Mouse (Mus musculus) thymus, postnatal 25 days (tissue): Measurements from ENCODE around the gene Gm13691.
"Not testable (repeated sequence)": the region's sequence is repeated elsewhere in the genome, so short reads cannot be mapped to it uniquely, and the experiment has no call there.

Source experiments
- DNase-seq: peaks from one replicate; pipeline ENCODE4 v3.0.0; 2022

The Gm13691 gene

DNA sequence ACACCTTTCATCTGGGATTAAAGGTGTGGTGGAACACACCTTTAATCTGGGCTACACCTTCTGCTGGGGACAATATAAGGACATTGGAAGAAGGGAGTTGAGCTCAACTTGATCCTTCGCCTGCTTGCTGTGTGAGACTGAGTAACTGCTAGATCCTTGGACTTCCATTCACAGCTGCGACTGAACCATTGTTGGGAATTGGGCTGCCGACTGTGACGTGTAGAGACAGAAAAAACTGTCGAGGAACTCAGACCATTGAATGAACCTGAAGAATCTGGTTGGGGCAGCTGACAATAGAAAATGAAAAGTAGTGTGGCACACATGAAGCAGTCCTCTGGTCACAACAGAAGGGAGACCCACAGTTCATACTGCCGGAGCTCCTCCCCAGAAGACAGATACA lies at the start of gene Gm13691:
Gene Gm13691, plus strand, starts transcription at position 301 of the 400 bp plus-strand sequence.
- not testable (repeated sequence) for DNase-seq

DNA sequence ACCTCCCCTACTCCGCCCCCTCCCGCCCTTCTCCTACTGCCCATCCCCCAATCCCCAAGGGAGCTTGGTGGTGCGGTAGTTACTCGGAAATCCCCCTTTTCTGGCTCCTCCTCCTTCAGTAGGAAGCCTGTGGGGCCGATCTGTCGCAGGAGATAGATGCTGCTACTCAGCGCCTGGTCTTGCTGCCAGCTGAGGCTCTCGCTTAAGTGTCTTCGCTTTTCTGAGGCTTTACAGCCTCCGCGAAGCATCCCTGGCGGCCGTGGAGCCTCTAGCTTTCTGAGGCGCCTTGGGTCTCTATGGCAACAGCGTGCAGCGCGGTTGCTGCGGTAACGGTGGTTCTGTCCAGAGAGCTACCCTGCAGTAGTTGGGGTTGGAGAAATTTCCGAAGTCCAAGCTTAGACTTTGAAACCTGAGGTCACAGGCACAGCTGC lies 49.4 kb upstream of the Gm13691 start, which contains the start of gene Zswim2:
Gene Zswim2, minus strand, starts transcription at position 298 of the 431 bp plus-strand sequence.
- peak; percentile 27 for DNase-seq

DNA sequence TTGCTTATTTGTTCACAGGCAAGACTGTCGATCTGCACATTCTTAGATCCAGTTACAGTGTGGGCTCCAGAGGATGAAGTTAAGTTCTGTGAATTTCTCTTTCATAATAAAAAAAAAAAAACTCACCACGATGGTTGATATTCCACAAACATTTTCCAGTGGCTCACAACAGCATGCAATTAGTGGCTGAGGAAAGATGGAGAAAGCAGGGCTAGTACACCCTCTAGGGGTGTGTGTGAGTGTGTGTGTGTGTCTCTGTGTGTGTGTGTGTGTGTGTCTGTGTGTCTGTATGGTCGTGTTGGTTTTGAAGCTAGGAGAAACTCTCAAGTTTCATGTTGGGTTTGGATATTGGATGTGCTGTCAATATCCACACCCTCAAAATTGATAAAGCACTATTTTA lies 49.0 kb upstream of the Gm13691 start:
- no peak for DNase-seq

DNA sequence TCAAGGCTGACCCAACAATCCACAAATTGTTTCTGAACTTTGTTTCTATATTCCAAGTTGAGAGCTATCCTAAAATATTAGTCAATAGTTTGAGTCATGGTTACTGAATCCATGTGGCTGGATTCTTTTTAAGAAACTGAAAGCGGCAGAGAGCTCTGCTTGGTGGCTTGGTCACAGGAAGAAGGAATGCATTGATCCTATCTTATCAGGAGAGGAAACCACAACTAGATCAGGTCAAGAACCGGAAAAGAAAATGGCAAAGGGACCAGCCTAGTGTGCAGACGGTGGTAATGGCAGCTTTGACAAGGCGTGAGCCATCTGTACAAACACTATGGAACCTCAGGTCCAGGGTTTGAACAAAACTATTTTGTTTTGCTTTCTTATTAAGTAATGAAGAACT lies 48.6 kb upstream of the Gm13691 start:
- no peak for DNase-seq

DNA sequence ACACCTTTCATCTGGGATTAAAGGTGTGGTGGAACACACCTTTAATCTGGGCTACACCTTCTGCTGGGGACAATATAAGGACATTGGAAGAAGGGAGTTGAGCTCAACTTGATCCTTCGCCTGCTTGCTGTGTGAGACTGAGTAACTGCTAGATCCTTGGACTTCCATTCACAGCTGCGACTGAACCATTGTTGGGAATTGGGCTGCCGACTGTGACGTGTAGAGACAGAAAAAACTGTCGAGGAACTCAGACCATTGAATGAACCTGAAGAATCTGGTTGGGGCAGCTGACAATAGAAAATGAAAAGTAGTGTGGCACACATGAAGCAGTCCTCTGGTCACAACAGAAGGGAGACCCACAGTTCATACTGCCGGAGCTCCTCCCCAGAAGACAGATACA lies 35.0 kb upstream of the Gm13691 start, which contains the start of gene Gm13698:
Gene Gm13698, plus strand, starts transcription at position 301 of the 400 bp plus-strand sequence.
- not testable (repeated sequence) for DNase-seq

DNA sequence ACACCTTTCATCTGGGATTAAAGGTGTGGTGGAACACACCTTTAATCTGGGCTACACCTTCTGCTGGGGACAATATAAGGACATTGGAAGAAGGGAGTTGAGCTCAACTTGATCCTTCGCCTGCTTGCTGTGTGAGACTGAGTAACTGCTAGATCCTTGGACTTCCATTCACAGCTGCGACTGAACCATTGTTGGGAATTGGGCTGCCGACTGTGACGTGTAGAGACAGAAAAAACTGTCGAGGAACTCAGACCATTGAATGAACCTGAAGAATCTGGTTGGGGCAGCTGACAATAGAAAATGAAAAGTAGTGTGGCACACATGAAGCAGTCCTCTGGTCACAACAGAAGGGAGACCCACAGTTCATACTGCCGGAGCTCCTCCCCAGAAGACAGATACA lies 29.1 kb upstream of the Gm13691 start, which contains the start of gene Gm13693:
Gene Gm13693, plus strand, starts transcription at position 301 of the 400 bp plus-strand sequence.
- DNase-seq, result not testable (repeated sequence)

- DNase-seq, result not testable (repeated sequence)
Observed at GRCm38 (mm10) chr2:83967013-83967412, 23.3 kb upstream of the Gm13691 start, which contains the start of gene Gm13695. TSS of gene Gm13695 (plus strand) at chr2:83967313.

GRCm38 (mm10) chr2:83972823-83973222 lies 17.5 kb upstream of the Gm13691 start, which contains the start of gene Gm13696:
TSS of gene Gm13696 (plus strand) at chr2:83973123.
- not testable (repeated sequence) for DNase-seq

GRCm38 (mm10) chr2:83978633-83979032 lies 11.7 kb upstream of the Gm13691 start, which contains the start of gene Gm13694:
TSS of gene Gm13694 (plus strand) at chr2:83978933.
- DNase-seq, result not testable (repeated sequence)

DNA sequence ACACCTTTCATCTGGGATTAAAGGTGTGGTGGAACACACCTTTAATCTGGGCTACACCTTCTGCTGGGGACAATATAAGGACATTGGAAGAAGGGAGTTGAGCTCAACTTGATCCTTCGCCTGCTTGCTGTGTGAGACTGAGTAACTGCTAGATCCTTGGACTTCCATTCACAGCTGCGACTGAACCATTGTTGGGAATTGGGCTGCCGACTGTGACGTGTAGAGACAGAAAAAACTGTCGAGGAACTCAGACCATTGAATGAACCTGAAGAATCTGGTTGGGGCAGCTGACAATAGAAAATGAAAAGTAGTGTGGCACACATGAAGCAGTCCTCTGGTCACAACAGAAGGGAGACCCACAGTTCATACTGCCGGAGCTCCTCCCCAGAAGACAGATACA lies 5.9 kb upstream of the Gm13691 start, which contains the start of gene Gm13697:
Gene Gm13697, plus strand, starts transcription at position 301 of the 400 bp plus-strand sequence.
- not testable (repeated sequence) for DNase-seq

GRCm38 (mm10) chr2:83993639-83994255 lies 3.4 kb downstream of the Gm13691 start:
- peak; percentile 66 for DNase-seq

GRCm38 (mm10) chr2:83994526-83994925 lies 4.2 kb downstream of the Gm13691 start:
- peak; percentile 57 for DNase-seq

DNA sequence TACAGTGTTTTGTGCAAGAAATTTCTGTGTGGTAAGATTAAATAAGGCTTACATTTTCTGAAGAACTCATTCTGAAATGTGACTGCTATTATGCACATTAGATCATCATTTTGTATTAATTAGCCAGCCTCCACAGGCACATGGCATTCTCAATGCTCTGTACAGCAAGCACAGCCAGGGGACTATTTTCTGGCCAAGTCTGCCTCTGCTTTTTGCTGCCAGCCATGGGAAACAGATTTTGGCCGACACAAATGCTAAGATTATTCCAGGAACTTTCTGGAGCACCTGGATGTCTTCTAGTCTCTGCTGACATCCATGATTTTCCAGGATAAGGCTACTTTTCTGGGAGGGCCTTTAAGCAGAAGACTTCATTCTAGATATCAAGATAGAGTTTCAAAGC lies 18.6 kb downstream of the Gm13691 start:
- DNase-seq, result no peak

GRCm38 (mm10) chr2:84009818-84010217 lies 19.5 kb downstream of the Gm13691 start:
- no peak for DNase-seq

DNA sequence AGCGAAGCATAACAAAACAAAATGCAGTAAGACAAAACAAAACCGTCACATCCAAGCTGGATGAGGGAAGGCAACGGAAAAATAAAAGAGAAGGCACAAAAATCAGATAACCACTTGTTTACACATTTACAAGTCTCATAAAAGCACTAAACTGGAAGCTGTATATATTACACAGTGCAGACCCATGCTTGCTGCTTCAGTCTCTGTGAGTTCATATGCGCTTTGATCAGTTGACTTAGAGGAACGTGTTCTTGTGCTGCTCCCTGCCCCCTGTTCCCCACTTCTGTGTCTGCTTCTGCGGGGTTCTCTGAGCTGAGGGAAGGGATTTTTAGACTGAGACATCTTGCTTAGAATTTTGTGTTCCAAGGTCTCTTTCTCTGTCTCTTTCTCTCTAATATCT lies 24.2 kb downstream of the Gm13691 start:
- no peak for DNase-seq

DNA sequence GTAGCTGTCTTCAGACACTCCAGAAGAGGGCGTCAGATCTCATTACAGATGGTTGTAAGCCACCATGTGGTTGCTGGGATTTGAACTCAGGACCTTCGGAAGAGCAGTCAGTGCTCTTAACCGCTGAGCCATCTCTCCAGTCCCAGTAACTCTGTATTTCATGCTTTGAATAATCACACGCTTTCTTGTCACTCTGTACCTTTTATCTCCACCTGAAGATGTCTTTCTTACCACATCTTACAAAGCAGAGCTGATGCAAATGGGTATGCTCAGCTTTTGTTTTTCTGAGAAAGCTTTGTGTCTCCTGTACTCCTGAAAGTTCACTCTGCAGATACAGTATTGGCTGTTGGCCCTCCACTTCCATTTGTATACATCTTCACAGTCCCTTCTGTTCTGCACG lies 25.9 kb downstream of the Gm13691 start:
- DNase-seq, result peak; percentile 38

- DNase-seq, result no peak
Observed at GRCm38 (mm10) chr2:84018330-84018729, 28.0 kb downstream of the Gm13691 start.

DNA sequence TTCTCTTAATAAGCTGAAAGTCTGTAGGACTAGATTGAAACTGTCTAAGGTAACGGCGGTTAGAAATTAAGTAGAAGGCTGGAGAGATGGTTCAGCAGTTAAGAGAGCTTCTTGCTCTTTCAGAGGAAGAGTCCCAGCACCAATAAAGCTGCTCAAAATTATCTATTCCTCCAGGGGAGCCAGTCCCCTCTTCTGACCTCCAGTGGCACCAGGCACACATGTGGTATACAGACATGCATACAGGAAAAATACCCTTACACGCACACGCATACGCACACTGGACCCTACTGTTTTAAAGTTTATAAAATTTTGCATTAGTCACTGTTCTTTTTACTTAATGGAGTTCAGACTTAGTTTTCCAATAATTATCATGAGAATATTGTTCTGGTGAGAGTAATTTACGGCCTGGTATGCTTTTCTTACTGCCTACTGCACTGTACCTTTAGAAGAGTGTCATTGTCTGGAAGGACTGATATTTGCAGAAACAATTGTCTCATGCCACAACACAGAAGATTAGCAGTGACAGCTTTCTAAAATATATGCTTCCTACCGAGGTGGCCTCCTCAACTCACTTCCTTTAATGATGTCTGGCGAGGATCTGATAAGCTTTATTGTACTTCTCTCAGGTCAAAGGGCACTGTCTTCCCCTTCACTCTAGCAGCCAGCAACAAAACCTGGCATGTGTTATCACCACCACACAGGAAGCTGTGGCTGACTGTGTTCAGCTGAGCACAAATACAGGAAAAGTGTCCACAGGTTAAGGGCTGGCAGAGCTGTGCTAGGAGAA lies 29.4 kb downstream of the Gm13691 start:
- DNase-seq, result peak; percentile 37

GRCm38 (mm10) chr2:84021930-84022329 lies 31.6 kb downstream of the Gm13691 start:
- DNase-seq, result no peak

DNA sequence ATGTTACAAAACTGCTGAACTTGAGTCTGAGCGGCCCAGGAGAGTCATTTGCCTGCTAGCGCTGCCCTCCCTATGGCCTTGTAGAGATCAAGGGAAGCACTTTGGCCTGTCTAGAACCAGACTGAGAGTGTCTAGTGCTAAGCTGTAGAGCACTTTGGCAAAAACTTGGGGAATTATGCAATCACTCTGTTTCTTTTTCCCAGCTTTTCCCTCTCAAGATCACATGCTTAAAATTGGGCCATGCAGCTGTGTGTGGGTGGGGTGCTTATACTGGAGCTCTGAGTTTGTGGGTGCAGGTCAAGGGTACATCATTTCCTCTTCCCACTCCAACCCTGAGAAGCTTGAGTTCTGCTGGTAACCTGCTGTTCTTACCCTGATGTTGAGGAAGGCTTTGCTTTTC lies 32.6 kb downstream of the Gm13691 start:
- peak; percentile 40 for DNase-seq

DNA sequence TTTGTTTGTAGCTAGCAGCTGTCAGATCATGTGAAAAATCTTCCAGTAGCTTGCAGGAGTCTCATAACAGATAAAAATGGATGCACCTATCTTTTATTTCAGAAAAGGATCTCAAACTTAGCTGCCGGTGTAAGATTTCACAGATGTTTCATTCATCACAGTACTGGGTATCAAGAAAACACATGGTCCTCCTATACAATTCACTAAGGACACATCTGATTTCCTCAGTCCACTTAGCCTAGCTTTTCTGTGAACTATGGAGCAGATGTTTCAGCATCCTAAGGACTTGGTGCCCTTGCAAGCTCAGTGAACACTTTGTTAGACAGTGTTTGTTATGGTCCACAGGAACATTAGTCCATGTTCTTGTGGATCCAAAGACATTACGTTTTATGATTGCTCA lies 33.0 kb downstream of the Gm13691 start:
- no peak for DNase-seq

DNA sequence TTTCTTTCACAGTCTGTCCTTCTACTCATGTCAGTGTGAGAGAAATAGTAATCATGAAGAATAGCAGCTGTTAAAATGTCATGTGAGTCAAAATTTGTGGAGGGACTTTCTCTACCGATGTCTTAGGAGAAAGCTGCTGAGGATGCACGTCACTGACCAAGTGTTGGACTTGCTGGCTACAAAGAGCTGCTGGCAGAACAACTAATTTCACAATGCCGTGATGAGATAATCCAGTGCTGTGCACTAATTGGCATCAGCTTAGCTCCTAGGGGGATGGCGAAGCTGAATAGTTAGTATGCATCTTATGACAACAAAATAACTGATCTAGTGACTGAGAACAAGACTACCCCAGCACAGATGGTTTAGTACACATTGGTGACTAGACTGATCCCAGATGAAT lies 34.9 kb downstream of the Gm13691 start:
- no peak for DNase-seq

DNA sequence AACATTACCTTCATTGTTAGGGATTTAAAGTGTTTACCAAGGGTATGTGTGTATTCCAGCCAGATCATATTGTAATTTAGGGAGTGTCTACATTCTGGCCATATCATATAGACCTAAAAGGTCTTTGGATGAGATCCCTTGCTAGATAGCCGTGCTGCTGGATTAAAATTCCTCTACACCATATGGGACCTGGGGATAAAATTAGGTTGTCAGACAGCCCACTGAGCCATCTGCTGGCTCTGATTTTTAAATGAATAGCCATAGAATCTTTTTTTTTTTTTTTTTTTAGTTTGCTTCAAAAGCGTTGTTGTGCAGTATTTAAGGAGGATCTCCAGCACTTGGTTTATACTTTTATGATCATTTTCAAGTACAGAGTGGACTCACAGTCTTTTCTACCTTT lies 42.2 kb downstream of the Gm13691 start:
- no peak for DNase-seq

- DNase-seq, result no peak
Observed at GRCm38 (mm10) chr2:84035997-84036396, 45.6 kb downstream of the Gm13691 start.
